Mouse (Mus musculus): ENCODE results near the gene Bod1.

- no peak for TF ChIP-seq CTCF (IDR thresholded peaks at IDR 0.05; ENCODE audit: low read depth)
- TF ChIP-seq EP300 (optimal IDR thresholded peaks at IDR 0.05): no peak
Measured at GRCm38 (mm10) chr11:31617236-31617635, 54.4 kb downstream of the Bod1 start.
